Mouse (Mus musculus): ENCODE results near the gene Tspan15.

DNA sequence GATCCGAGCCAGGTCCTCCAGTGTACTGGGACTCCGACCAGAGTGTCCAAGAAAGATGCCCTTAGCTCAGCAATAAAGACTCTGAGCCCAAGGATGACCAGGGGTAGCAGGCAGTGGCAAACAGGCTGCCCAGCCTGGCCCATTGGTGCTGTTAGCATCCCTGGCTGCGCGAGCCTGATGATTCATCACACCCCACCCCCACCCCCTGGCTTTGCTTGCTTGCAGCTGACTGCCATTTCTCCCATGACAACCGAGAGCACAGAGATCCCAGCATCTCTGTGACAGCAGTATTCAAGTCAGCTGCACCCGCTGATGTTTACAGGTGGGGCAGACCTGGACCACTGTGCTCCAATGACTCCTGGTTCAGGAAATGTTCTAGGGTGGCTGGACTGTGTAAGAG, 28.5 kb downstream of the Tspan15 start:
- TF ChIP-seq CTCF (IDR thresholded peaks at IDR 0.05) (no peak), POLR2A (IDR thresholded peaks at IDR 0.05; ENCODE audit: insufficient read depth, low read depth, low read length) (no peak), EP300 (IDR thresholded peaks at IDR 0.05; ENCODE audit: insufficient read depth, low read depth, low read length) (no peak)
